Mouse (Mus musculus): ENCODE data around the gene Catsperz.

Gene Catsperz

DNA sequence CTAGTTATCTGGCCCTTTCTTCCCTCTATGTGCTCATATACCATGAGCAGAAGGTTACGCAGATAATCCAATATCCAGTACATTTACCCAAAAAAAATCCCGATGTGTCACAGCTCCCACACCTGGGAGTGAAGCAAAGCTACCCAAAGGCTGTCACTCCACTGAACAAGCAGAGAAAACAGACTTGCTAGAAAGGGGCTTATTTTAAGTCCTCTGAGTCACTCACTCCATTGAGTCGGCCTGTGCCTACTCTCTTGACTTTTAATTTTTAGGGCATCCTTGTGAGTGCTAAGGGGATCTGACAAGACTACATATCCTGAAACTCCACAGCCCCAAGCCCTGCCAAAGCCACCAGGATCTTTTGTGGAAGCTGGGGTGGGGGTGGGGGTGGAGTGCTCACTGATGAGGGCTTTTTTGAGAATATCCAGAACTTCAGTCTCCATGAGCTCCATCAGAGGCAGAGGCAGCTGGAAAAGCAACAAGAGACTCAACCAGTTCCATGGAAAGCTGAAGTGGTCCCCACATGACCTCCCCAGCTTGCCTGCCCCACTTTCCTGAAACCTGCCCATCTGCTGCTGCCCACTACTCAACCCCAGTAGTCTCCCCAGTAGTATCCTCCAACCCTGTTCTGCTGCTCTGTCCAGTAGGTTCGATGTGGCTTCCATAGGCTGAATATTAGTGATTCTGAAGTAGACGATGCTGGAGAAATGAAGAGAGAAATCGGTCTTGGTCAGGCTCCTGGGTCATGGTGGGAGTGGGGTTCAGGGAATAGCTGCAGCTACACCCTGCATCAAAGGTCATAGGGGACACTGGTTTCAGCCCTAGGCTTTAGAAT lies 2.1 kb downstream of the Catsperz start:
- DNase-seq (ENCODE audit: low spot score): no peak

DNA sequence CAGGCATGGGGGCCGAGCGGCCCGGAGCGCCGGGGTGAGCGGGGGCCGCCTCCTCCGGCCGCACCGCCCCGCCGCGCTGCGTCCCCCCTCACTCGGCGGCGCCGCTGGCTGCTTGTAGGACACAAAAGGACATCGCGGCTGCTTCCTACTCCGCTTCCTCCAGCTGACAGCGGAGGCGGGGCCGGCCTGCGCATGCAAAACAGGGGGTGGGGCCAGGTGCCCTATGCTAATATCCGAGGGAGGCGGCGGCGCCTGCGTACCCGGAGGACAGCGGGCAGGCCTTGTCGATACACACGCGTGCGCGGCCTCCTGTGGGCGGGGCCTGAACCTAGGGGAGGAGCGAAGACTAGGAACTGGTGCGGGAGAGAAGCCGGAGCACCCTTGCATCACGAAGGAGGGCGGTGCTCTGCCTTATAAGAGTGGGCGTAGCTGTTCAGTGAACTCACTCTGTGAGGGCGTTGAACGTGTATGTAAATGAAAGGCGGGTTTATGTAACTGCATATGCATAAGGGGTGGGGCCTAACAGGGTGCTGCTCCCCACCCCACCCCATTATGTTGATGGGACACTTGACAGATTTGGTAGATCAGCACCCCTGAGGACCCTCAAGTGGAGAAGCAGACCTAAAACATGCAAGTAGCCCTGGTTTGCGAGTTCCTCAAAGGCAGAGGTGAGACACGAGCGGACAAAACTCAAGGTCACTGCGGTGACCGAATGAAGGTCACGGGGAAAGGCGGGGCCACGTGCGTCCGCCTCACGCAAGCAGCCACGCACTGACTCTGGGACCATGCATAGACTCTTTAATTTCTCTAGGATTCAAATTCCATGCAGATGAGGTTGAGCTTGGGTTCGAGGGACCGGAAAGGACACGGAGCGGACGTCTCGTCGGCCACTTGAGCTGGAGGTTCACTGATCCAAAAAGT lies 3.3 kb downstream of the Catsperz start, which contains the start of gene Esrra:
Esrra (minus strand) TSS at position 167 of the 921 bp plus-strand sequence.
- peak; percentile 100 for DNase-seq (ENCODE audit: low spot score)

DNA sequence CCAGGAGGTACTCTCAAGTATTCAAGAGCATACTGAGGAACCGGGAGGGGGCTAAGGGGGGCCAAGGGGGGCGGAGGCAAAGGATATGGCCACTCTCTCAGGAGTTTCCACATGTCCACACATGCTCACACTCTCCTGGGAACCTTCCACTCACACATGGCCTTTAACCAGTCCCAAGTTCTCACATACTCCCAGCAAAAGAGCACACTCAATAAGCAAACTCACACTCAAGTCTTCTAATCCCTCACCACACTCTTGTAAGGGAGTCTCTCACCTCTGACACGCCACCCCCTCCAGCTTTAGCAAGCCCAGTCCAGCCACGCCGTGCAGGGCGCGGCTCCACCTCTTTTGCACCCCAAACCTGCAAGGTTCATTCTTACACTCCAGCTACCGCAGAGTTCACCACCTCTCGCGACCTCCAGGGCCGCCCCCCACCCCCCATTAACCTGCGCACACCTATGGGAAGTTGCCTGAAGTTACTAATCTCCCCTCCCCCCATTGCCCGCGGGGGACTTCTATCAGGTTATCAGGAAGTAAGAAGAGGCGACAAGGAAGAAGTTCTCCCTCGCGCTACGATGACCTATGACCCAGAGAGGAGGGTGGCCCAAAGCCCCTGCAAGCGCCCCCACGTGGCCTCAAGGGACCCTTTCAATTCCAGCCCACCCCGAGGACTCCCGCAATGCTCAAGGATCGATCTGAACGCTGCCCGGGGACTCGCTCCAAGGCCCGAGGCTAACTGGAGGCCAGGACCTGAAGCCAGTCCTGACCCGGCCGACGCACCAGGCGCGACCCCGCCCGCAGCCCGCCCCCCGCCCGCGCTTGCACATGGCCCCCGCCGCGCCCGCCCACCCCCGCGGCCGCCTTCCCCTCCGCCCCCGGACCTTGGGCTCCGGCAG lies 4.2 kb downstream of the Catsperz start:
- peak; percentile 66 for DNase-seq (ENCODE audit: low spot score)

DNA sequence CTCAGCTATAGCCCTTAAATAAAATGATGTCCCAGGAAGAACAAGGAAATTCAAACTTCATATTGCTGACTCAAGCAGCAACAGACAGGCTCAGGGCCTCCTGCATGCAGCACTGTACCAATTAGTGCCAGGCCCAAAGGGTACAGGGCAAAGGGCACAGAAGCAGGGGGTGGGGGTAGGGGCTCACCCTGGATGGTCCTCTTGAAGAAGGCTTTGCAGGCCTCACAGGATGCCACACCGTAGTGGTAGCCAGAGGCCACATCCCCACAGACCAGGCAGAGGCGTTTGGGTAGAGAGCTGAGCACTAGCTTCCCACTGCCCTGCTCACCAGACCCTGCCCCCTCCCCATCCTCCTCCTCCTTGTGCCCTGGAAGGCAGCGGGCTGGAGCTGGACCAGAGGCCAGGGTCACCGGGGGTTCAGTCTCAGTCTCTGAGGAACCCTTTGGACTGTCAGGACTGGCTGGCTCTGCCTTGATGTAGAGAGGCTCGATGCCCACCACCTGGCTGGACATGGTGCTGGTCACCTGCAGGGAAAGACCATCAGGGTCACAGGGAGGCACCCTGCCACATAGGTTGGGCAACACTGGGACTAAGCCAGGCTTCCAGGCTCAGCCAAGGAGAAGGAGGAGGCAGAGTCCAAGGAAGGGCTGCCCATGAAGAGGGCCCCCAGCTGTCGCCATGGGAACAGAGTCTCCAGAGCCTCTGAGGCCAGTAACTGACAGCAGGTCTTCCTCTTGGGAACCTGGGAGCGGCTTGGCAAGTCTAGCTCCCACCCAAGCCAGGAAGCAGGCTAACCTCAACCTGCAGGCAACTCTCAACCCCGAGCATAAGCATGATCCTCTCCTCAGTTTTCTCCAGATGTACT lies 5.1 kb downstream of the Catsperz start:
- DNase-seq (ENCODE audit: low spot score): peak; percentile 30

DNA sequence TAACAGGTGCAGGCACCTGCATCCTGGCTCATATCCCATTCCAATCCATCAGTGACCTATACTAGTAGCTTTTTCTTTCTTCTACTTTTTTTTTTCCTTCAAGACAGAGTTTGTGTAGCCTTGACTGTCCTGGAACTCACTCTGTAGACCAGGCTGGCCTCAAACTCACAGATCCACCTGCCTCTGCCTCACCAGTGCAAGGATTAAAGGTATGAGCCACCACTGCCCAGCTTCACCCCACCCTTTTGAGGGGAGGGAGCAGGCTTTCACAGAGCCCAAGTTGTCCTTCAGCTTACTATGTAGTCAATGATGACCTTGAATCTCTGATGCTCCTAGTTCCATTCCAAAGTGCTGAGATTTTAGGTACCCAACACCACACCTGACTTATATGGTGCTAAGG lies 5.7 kb downstream of the Catsperz start:
- DNase-seq (ENCODE audit: low spot score): no peak

DNA sequence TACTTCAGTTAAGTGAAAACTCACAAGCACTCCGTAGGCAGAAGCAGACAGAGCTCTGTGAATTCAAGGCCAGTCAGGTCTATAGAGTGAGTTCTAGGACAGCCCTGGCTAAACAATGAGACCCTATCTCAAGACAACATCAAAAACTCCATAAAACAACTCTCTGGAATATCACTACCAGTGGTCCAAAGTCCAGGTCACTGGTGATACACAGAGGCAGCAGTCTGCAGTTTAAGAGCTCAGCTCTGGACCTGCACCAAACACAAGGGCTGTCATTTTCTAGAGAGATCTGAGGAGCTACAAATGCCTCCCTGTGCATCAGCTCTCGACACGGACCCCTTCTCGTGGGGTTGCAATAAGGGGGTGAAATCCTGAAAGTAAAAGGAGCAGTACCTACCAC lies 6.9 kb downstream of the Catsperz start:
- DNase-seq (ENCODE audit: low spot score): no peak

DNA sequence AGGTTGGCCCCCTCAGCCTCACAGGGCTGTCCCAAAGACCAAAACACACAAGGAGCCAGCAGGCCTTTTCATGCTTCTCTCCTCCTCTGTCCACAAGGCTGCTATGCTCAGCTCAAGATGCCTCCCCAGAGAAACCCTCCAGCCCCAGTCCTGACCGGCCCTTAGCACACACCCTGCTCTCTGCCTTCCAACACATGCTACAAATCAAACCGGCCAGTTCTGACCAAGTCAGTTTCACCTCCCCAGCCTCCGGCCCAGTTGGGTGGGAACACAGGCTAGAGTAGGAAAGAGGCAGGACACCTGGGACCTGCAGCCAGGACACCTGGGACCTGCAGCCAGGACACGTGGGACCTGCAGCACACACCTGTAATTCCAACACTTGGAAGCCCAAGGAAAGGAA lies 8.7 kb downstream of the Catsperz start:
- DNase-seq (ENCODE audit: low spot score): no peak

DNA sequence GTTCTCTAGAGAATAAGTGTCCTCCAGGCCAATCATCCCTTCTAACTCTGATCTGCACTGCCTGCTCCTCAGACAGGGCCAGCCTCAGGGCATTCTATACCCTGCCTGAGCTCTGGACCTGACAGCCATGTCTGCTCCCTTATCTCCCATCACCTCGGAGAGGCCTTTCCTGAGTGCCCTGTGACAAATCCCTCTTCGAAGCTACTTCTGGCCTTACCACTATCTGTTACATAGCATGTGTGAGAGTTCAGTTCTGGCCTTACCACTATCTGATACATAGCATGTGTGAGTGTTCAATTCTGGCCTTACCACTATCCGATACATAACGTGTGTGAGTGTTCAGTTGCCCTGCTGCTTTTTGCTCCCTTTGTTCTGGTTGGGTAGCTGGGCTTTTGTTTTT lies 9.9 kb downstream of the Catsperz start:
- no peak for DNase-seq (ENCODE audit: low spot score)

DNA sequence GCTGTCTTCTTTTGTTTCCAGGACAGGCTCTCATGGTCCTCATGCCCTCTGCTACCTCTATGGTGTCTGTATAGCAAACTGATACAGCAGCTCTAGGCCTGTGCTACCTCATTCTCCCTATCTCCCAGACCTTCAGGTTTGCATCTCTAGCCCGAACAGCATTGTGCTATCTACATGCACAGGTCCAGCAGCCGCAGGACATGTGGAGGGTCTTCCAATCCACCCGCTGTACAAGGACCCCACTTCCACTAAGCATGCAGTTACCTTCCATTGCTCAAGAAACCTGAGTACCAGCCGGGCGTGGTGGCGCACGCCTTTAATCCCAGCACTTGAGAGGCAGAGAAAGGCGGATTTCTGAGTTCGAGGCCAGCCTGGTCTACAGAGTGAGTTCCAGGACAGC lies 10.6 kb downstream of the Catsperz start:
- no peak for DNase-seq (ENCODE audit: low spot score)

DNA sequence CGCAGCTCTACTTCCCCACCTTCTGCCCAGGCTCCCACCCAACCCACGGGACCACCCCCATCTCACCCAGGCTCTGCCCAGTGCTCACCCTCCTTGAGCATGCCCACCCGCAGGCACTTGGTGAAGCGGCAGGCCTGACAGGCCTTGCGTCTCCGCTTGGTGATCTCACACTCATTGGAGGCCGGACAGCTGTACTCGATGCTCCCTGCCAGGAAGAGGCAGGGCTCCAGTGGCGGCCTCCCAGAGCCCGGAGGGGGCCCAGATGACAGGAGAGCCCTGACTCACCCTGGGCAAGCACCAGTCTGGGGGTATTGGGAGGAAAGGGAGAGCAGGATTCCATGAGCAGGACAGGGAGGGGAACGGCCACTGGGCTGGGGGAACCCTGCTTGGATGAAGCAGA lies 11.2 kb downstream of the Catsperz start:
- no peak for DNase-seq (ENCODE audit: low spot score)

DNA sequence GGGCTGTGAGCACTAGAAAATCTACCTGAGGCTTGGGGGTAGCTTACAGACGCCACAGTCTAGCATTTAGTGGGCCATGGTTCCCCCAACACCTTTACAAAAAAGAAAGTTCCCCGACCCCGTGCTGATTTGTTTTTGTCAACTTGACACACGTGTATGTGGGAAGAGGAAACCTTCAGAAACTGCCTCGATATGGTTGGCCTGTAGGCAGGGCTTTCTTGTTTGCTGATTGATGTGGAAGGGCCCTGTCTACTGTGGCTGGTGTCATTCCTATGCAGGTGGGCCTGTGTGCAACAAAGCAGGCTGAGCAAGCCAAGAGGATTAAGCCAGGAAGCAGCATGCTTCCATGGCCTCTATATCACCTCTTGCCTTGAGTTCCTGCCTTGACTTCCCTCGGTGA lies 12.1 kb downstream of the Catsperz start:
- no peak for DNase-seq (ENCODE audit: low spot score)

DNA sequence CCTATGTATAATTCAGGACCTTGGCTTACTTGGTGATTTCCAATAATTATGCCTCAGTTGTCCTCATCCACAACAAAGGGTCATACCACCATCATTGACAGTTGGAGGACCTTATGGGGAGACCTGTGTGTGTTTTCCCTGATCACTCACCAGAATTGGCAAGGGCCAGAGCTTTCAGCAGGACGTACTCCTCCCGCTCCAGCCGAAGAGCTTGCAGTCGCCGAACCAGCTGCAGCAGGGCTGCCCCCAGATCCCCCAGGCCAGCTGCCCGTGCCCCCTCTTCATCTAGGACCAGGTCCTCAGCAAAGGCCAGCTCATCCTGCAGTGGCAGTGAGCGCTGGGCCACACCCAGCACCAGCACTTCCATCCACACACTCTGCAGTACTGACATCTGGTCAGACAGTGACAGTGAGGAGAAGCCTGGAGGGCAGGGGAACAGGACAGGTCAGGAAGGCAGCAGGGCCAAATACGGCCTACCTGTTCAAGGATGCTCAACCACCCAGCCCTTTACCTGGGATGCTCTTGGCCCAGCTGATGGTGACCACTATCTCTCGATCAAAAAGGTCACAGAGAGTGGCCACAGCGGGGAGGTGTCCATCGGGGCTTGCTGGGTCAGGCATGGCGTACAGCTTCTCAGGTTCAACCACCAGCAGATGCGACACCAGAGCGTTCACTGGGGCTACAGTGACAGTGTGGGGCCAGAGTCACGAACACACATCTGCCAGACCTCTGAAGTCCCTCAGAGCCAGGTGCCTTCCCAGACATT lies 12.8 kb downstream of the Catsperz start:
- no peak for DNase-seq (ENCODE audit: low spot score)

DNA sequence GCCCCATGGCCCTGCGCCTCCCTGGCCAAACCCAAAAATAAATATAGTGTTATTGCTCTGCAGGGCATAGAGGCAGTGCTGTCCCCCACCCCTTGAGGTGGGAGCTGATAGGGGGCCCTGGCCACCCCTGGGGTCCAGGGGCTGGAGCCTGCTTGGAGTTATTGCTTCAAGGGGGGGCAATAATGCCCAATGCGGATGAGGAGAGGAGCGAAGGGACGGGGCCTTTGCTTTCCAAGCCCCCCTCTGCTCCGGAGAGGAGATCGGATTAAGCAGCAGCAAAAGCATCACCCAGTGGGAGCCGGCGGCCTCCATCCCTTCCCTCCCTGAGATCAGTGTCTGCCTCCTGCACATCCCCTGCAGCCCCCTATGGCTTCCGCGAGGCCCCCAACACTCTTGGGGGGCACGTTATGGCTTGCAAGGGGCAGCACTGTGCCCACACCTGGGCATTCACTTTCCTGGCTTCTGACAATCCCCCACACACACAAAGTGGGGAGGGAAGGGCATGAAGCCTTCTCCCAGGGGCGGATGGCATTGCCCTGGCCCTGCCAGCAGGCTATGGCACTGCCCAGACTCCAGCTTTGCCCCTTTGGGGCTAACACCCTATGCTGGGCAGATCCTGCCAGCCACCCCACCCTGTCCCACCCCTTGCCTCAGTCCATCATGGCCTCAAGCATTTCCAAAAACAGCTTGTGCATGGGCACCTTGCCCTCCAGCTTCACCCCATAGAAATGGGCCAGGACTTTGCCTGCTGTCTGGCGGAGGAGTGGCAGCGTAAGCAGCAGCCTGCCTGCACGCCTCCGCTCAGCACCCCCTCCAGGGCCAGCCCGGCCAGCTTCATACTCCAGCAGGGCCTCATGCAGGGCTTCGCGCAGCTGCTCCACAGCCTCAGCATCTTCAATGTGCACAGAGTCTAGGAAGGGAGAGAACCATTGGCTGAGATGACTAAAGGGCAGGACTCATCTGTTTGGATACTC lies 13.8 kb downstream of the Catsperz start:
- DNase-seq (ENCODE audit: low spot score): no peak

DNA sequence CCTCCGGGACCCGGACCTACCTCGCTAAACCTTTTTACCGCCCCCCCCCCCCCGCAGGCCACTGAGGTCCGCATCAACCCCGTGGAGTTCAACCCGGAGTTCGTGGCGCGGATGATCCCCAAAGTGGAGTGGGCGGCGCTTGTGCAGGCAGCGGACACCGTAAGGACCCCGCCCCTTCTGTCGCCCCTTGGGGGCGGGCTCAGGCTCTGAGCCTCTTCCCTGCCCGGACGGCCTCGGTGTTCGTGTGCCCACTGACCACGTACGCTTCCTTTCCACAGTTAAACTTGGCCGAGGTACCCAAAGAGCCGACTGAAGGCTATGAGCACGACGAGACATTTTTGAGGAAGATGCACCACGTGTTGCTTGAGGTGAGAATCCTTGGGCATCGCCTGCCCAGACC lies 14.9 kb downstream of the Catsperz start:
- DNase-seq (ENCODE audit: low spot score): peak; percentile 67

DNA sequence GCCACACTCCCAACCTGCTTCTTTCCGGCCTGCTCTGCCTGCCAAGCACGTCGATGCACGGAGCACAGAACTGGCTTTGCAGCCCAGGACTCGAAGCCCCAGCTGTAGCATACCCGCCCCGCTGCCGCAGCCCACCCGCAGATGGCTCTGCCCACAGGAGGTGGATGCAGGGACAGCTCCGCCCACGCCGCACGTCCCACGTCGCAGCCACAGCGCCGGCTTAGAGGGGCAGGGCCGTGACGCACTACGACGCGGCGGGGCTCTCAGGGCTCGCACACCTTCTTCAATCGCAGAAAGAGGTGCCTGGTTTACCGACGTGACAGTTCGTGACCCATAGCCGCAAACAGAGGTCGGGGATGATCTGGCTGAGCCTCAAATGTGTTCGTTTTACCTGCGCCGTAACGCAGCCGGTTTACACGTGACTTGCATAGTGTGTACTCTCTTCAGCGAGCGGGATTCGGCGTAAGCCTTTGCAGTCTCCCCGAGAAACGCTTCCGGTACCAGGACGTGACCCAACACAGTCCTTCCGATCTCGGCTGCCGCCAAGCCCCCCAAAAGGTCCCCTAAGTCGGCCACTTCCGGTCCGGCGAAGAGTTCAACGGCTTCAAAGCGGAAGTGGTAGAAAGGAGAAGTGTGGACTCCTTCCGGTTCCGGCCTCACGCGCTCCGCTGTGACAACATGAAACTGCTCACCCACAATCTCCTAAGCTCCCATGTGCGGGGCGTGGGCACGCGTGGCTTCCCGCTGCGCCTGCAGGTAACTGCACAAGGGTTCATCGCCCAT lies 15.5 kb downstream of the Catsperz start, which contains the start of the genes Trmt112 and Prdx5:
Trmt112 (plus strand) TSS at position 192 of the 783 bp plus-strand sequence.
Prdx5 (minus strand) TSS at position 600 of the 783 bp plus-strand sequence.
- DNase-seq (ENCODE audit: low spot score): peak; percentile 93

DNA sequence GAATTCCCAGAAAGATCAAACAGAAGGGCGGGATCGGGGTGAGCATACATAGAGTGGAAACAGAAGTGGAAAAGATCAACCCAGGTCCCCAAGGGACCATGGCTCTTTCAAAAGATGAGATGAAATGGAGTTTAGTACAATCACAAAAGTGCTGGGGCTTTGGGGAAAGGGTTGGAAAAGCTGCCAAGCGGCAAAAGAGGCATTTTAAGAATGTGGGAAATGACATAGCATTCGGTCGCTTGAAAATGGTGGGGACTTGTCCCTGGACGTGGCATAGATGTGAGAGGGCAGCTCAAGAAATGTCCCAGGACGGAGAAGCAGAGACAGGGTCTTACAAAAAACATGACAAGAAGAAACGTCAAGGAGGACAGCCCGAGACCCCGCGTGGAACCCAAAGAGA lies 16.2 kb downstream of the Catsperz start:
- DNase-seq (ENCODE audit: low spot score): no peak

DNA sequence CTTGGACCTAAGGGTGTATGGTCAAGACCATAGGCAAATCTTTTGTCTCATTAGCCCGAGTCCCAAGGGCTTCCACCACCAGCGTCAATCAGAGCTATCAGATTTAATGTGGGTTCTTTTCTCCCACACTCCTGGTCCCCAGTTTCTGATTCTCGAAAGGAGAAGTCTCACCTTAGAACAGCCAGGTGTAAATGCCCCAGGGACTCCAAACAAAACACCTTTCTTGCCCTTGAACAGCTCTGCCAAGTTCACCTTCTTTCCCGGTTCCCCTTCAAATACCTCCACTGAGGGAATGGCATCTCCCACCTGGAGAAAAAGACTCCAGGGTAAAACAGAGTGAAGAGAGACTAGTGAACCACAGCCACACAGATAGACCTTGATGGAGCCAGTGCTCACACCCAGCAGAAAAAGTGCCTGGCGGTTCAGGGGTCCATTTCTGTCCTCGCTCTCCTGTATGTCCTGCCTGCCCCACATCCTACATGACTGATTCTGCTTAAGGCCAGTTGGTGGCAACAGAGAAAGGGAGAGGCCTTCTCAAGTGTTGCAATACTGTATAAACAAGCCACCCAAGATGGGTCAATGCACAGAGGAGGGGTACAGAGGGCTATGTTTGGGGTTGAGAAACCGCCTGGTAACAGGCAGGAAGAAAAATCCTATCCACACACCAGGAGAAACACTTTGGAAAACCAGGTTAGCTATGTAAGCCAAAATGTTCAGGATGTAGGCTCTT lies 17.2 kb downstream of the Catsperz start:
- DNase-seq (ENCODE audit: low spot score): no peak

Measured in layer of hippocampus, adult 11-12 months (tissue).